Mouse (Mus musculus): ENCODE results near the gene Gpc5. TPM values are rescaled to one million over a fixed set of nuclear protein-coding genes. Genes with fewer than 3 reads are reported as not detected.

Gpc5 gene
- polyA plus RNA-seq, 1 experiment: 23.0 TPM

GRCm38 (mm10) chr14:115413429-115413828 lies 321.4 kb downstream of the Gpc5 start:
- no peak overlapping the region for H3K27ac ChIP-seq (ENCODE audit: insufficient read depth, low read length)
- H3K4me1 ChIP-seq (ENCODE audit: control insufficient read depth, insufficient read depth, low read length): no peaks in the 10 kb centered on the region
- H3K27me3 ChIP-seq (ENCODE audit: control insufficient read depth, insufficient read depth, low read length): no peaks in the 10 kb centered on the region; the same call in 1 of the 2 replicates
- TF ChIP-seq CTCF (IDR thresholded peaks at IDR 0.05; ENCODE audit: borderline replicate concordance, insufficient read depth, low read depth, low read length) (no peak), POLR2A (IDR thresholded peaks at IDR 0.05; ENCODE audit: borderline replicate concordance, insufficient read depth, low read length) (no peak)
- WGBS: 87% methylated on average over 1 of the region's 1 CpGs
- no peak overlapping the region for H3K4me3 ChIP-seq (replicated peaks; ENCODE audit: insufficient read depth, low read depth, low read length)
- no peak for DNase-seq

GRCm38 (mm10) chr14:115414545-115414944 lies 322.5 kb downstream of the Gpc5 start:
- Histone ChIP-seq H3K27me3 (ENCODE audit: control insufficient read depth, insufficient read depth, low read length) (no peaks in the 10 kb centered on the region; the same call in 1 of the 2 replicates), H3K27ac (ENCODE audit: insufficient read depth, low read length) (no peak overlapping the region), H3K4me3 (replicated peaks; ENCODE audit: insufficient read depth, low read depth, low read length) (no peak overlapping the region), H3K4me1 (ENCODE audit: control insufficient read depth, insufficient read depth, low read length) (no peaks in the 10 kb centered on the region)
- 74% methylated on average over 5 of the region's 5 CpGs for WGBS
- TF ChIP-seq CTCF (IDR thresholded peaks at IDR 0.05; ENCODE audit: borderline replicate concordance, insufficient read depth, low read depth, low read length) (no peak), POLR2A (IDR thresholded peaks at IDR 0.05; ENCODE audit: borderline replicate concordance, insufficient read depth, low read length) (no peak)
- no peak for DNase-seq

- DNase-seq: no peak
- H3K27me3 ChIP-seq (ENCODE audit: control insufficient read depth, insufficient read depth, low read length): no peaks in the 10 kb centered on the region
- H3K4me1 ChIP-seq (ENCODE audit: control insufficient read depth, insufficient read depth, low read length): no peaks in the 10 kb centered on the region
- no peak overlapping the region for H3K4me3 ChIP-seq (replicated peaks; ENCODE audit: insufficient read depth, low read depth, low read length)
- 74% methylated on average over 3 of the region's 3 CpGs for WGBS
- TF ChIP-seq POLR2A (IDR thresholded peaks at IDR 0.05; ENCODE audit: borderline replicate concordance, insufficient read depth, low read length) (no peak), CTCF (IDR thresholded peaks at IDR 0.05; ENCODE audit: borderline replicate concordance, insufficient read depth, low read depth, low read length) (no peak)
- no peak overlapping the region for H3K27ac ChIP-seq (ENCODE audit: insufficient read depth, low read length)
Observed at GRCm38 (mm10) chr14:115431967-115432366, 340.0 kb downstream of the Gpc5 start.

- no peak overlapping the region for H3K4me3 ChIP-seq (replicated peaks; ENCODE audit: insufficient read depth, low read depth, low read length)
- no peak for DNase-seq
- H3K27ac ChIP-seq (ENCODE audit: insufficient read depth, low read length): no peak overlapping the region
- WGBS: 91% methylated on average over 3 of the region's 3 CpGs
- H3K27me3 ChIP-seq (ENCODE audit: control insufficient read depth, insufficient read depth, low read length): no peaks in the 10 kb centered on the region
- no peaks in the 10 kb centered on the region for H3K4me1 ChIP-seq (ENCODE audit: control insufficient read depth, insufficient read depth, low read length)
- TF ChIP-seq CTCF (IDR thresholded peaks at IDR 0.05; ENCODE audit: borderline replicate concordance, insufficient read depth, low read depth, low read length) (no peak), POLR2A (IDR thresholded peaks at IDR 0.05; ENCODE audit: borderline replicate concordance, insufficient read depth, low read length) (no peak)
Observed at GRCm38 (mm10) chr14:115432368-115432767, 340.4 kb downstream of the Gpc5 start.

GRCm38 (mm10) chr14:115436617-115437016 lies 344.6 kb downstream of the Gpc5 start:
- no peak for DNase-seq
- Histone ChIP-seq H3K27ac (ENCODE audit: insufficient read depth, low read length) (no peak overlapping the region), H3K4me3 (replicated peaks; ENCODE audit: insufficient read depth, low read depth, low read length) (no peak overlapping the region), H3K4me1 (ENCODE audit: control insufficient read depth, insufficient read depth, low read length) (no peaks in the 10 kb centered on the region), H3K27me3 (ENCODE audit: control insufficient read depth, insufficient read depth, low read length) (no peaks in the 10 kb centered on the region)
- TF ChIP-seq POLR2A (IDR thresholded peaks at IDR 0.05; ENCODE audit: borderline replicate concordance, insufficient read depth, low read length) (no peak), CTCF (IDR thresholded peaks at IDR 0.05; ENCODE audit: borderline replicate concordance, insufficient read depth, low read depth, low read length) (no peak)
- WGBS: 22% methylated on average over 2 of the region's 2 CpGs

GRCm38 (mm10) chr14:115444789-115445770 lies 353.1 kb downstream of the Gpc5 start:
- H3K4me3 ChIP-seq (replicated peaks; ENCODE audit: insufficient read depth, low read depth, low read length): no peak overlapping the region
- H3K4me1 ChIP-seq (ENCODE audit: control insufficient read depth, insufficient read depth, low read length): no peaks in the 10 kb centered on the region
- no peak overlapping the region for H3K27ac ChIP-seq (ENCODE audit: insufficient read depth, low read length)
- TF ChIP-seq POLR2A (IDR thresholded peaks at IDR 0.05; ENCODE audit: borderline replicate concordance, insufficient read depth, low read length) (no peak), CTCF (IDR thresholded peaks at IDR 0.05; ENCODE audit: borderline replicate concordance, insufficient read depth, low read depth, low read length) (no peak)
- no peak for DNase-seq
- H3K27me3 ChIP-seq (ENCODE audit: control insufficient read depth, insufficient read depth, low read length): no peaks in the 10 kb centered on the region
- WGBS: 69% methylated on average over 10 of the region's 10 CpGs

GRCm38 (mm10) chr14:115450938-115451337 lies 358.9 kb downstream of the Gpc5 start:
- TF ChIP-seq POLR2A (IDR thresholded peaks at IDR 0.05; ENCODE audit: borderline replicate concordance, insufficient read depth, low read length) (no peak), CTCF (IDR thresholded peaks at IDR 0.05; ENCODE audit: borderline replicate concordance, insufficient read depth, low read depth, low read length) (no peak)

GRCm38 (mm10) chr14:115467960-115468359 lies 375.9 kb downstream of the Gpc5 start:
- DNase-seq: no peak

More at GRCm38 (mm10) chr14:115450938-115451337, 358.9 kb downstream of the Gpc5 start:
- 54% methylated on average over 2 of the region's 2 CpGs for WGBS
- Histone ChIP-seq H3K4me3 (replicated peaks; ENCODE audit: insufficient read depth, low read depth, low read length) (no peak overlapping the region), H3K27ac (ENCODE audit: insufficient read depth, low read length) (no peak overlapping the region), H3K27me3 (ENCODE audit: control insufficient read depth, insufficient read depth, low read length) (no peaks in the 10 kb centered on the region), H3K4me1 (ENCODE audit: control insufficient read depth, insufficient read depth, low read length) (no peaks in the 10 kb centered on the region)
- no peak for DNase-seq

More at GRCm38 (mm10) chr14:115467960-115468359, 375.9 kb downstream of the Gpc5 start:
- WGBS: 56% methylated on average over 5 of the region's 5 CpGs
- TF ChIP-seq POLR2A (IDR thresholded peaks at IDR 0.05; ENCODE audit: borderline replicate concordance, insufficient read depth, low read length): no peak
- TF ChIP-seq CTCF (IDR thresholded peaks at IDR 0.05; ENCODE audit: borderline replicate concordance, insufficient read depth, low read depth, low read length): no peak
- H3K4me1 ChIP-seq (ENCODE audit: control insufficient read depth, insufficient read depth, low read length): no peaks in the 10 kb centered on the region
- no peak overlapping the region for H3K4me3 ChIP-seq (replicated peaks; ENCODE audit: insufficient read depth, low read depth, low read length)
- no peak overlapping the region for H3K27ac ChIP-seq (ENCODE audit: insufficient read depth, low read length)
- H3K27me3 ChIP-seq (ENCODE audit: control insufficient read depth, insufficient read depth, low read length): no peaks in the 10 kb centered on the region
